8 mouse cellular contexts compared by ENCODE assay signal in the genomic region with DNA sequence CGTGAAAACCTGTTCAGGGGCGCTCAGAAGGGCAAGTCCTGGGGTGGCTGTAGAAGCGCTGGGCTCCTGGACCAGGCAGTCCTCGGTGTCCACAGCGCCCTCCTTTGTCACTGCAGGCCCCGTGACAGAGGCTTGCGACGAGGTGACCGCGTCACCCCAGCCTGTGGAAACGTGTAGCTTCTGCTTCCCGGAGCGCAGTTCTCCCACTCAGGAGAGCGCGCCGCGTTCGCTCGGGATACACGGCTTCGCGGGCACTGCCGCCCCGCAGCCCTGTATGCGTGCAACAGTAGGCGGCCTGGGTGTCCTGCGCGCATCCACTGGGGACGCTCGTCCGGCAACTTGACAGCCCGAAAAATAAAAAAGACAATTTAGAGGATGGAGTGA. TPM values are rescaled to one million over a fixed set of nuclear protein-coding genes. Genes with fewer than 3 reads are reported as not detected.
DNase-seq lines count a peak whose midpoint lies in the region; ATAC-seq lines count a peak whose summit lies in the region.

No protein-coding gene starts in this region.

- H3K36me3 ChIP-seq in kidney, embryonic 15.5 days, result peaks cover 12% of the 10 kb centered on the region
- peaks cover 18% of the 10 kb centered on the region for H3K36me3 ChIP-seq in forebrain, embryonic 13.5 days (ENCODE audit: poor library complexity, severe bottlenecking)
- H3K36me3 ChIP-seq in midbrain, embryonic 13.5 days, result peaks cover 19% of the 10 kb centered on the region

- peak; percentile 29; the same call in 1 of the 2 replicates for ATAC-seq in kidney, embryonic 15.5 days (replicated peaks; ENCODE audit: low FRiP score)
- ATAC-seq in forebrain, embryonic 13.5 days, result peak; percentile 53; the same call in 1 of the 2 replicates
- ATAC-seq in midbrain, embryonic 13.5 days, result peak; percentile 83

- intact Hi-C loops in left cerebral cortex, postnatal 14 days (cut with DNase I), result no loop called here

- peaks cover 16% of the 10 kb centered on the region; the same call in 1 of the 2 replicates for H3K27me3 ChIP-seq in kidney, embryonic 15.5 days
- peaks cover 24% of the 10 kb centered on the region; the same call in 1 of the 2 replicates for H3K27me3 ChIP-seq in forebrain, embryonic 13.5 days
- peaks cover 18% of the 10 kb centered on the region for H3K27me3 ChIP-seq in midbrain, embryonic 13.5 days

- 7% methylated on average over 32 of the region's 32 CpGs for WGBS in kidney, embryonic 15.5 days
- WGBS in forebrain, embryonic 13.5 days, result 5% methylated on average over 32 of the region's 32 CpGs
- WGBS in midbrain, embryonic 13.5 days, result 3% methylated on average over 32 of the region's 32 CpGs

- H3K9me3 ChIP-seq in kidney, embryonic 15.5 days (replicated peaks), result no peaks in the 10 kb centered on the region
- H3K9me3 ChIP-seq in forebrain, embryonic 13.5 days (replicated peaks), result no peaks in the 10 kb centered on the region
- H3K9me3 ChIP-seq in midbrain, embryonic 13.5 days, result no peaks in the 10 kb centered on the region

- peaks cover 11% of the 10 kb centered on the region for H3K4me1 ChIP-seq in kidney, embryonic 15.5 days
- H3K4me1 ChIP-seq in forebrain, embryonic 13.5 days, result peaks cover 11% of the 10 kb centered on the region
- H3K4me1 ChIP-seq in midbrain, embryonic 13.5 days (replicated peaks), result peaks cover 10% of the 10 kb centered on the region

- peak overlapping the region; percentile 42 for H3K4me3 ChIP-seq in kidney, embryonic 15.5 days (replicated peaks)
- H3K4me3 ChIP-seq in forebrain, embryonic 13.5 days, result peak overlapping the region; percentile 39
- peak overlapping the region; percentile 43 for H3K4me3 ChIP-seq in midbrain, embryonic 13.5 days (replicated peaks)

- H3K9ac ChIP-seq in kidney, embryonic 15.5 days, result peak overlapping the region; percentile 41
- H3K9ac ChIP-seq in forebrain, embryonic 13.5 days, result peak overlapping the region; percentile 66
- H3K9ac ChIP-seq in midbrain, embryonic 13.5 days (replicated peaks), result peak overlapping the region; percentile 63

- H3K4me2 ChIP-seq in kidney, embryonic 15.5 days, result peak overlapping the region; percentile 78
- H3K4me2 ChIP-seq in forebrain, embryonic 13.5 days, result peak overlapping the region; percentile 79
- peak overlapping the region; percentile 77 for H3K4me2 ChIP-seq in midbrain, embryonic 13.5 days (replicated peaks)

- DNase-seq in kidney, adult 8-10 months, result no peak
- peak; percentile 50 for DNase-seq in cerebellum, adult 11 months
- DNase-seq in left cerebral cortex, postnatal 14 days (ENCODE audit: low spot score in 2 of 2), result peak; percentile 37 to 44
- DNase-seq in yolk sac, embryonic 10.5 days (ENCODE audit: low spot score), result no peak
- no peak for DNase-seq in layer of hippocampus, adult 9-10 months (ENCODE audit: low spot score)

- no peak overlapping the region for H3K27ac ChIP-seq in kidney, embryonic 15.5 days
- H3K27ac ChIP-seq in forebrain, embryonic 13.5 days, result no peak overlapping the region
- H3K27ac ChIP-seq in midbrain, embryonic 13.5 days, result no peak overlapping the region

RNA-seq across cellular contexts. Expression of a gene that starts 20.7 kb away (rescaled TPM):
- polyA plus RNA-seq in kidney, embryonic 15.5 days (2015; fragmentation: Nextera tagmentation; extraction: Ambion mirVana), result 1.4 and 1.6 TPM in 2 replicates
- 0.48 and 0.63 TPM in 2 replicates for polyA plus RNA-seq in forebrain, embryonic 13.5 days (2015; fragmentation: Nextera tagmentation; extraction: Ambion mirVana)
- 1 to 10 TPM; 1.2 to 1.6 TPM for total RNA-seq in left cerebral cortex, postnatal 14 days (2021)
- 0.77 and 1.0 TPM in 2 replicates for polyA plus RNA-seq in midbrain, embryonic 13.5 days (2015; fragmentation: Nextera tagmentation; extraction: Ambion mirVana)

RNA-seq across cellular contexts. Expression of a gene that starts 27.6 kb away (rescaled TPM):
- 128 and 133 TPM in 2 replicates for polyA plus RNA-seq in kidney, embryonic 15.5 days (2015; fragmentation: Nextera tagmentation; extraction: Ambion mirVana)
- 272 and 304 TPM in 2 replicates for polyA plus RNA-seq in forebrain, embryonic 13.5 days (2015; fragmentation: Nextera tagmentation; extraction: Ambion mirVana)
- total RNA-seq in left cerebral cortex, postnatal 14 days (2021), result 100 to 1,000 TPM; 275 to 287 TPM
- 368 and 370 TPM in 2 replicates for polyA plus RNA-seq in midbrain, embryonic 13.5 days (2015; fragmentation: Nextera tagmentation; extraction: Ambion mirVana)

Comparison
In these comparisons a context has a peak if more than half of its experiments do, and no peak if none do; other contexts are left out.
1. ATAC-seq: peak in every context shown above with its lines; median percentile 83 in midbrain, embryonic 13.5 days; 53 in forebrain, embryonic 13.5 days; 29 in kidney, embryonic 15.5 days.
2. DNase-seq: peak in cerebellum, adult 11 months (single experiment) and left cerebral cortex, postnatal 14 days (2 of 2); none in kidney, adult 8-10 months (0 of 2), yolk sac, embryonic 10.5 days (single experiment) and layer of hippocampus, adult 9-10 months (single experiment).
3. Peak in every context shown above with its lines, with median percentiles within 50 percentile points of each other: H3K4me2 ChIP-seq, H3K4me3 ChIP-seq and H3K9ac ChIP-seq.